Mouse (Mus musculus) heart, adult 8-10 months (tissue): Measurements from ENCODE around the gene Mucl3. TPM values are rescaled to one million over a fixed set of nuclear protein-coding genes. Genes with fewer than 3 reads are reported as not detected.

Experiments
- DNase-seq: peaks from one replicate; pipeline ENCODE4 v3.0.0; 2022; ENCODE audit warnings: low spot score
- total RNA-seq, 4 experiments: library from RNA; stranded (reverse); gene quantifications; 2 replicates each; pipeline ENCODE4 v1.2.4; 2022

The Mucl3 gene
- total RNA-seq, 4 experiments from 2014 or later: not detected

- peak; percentile 52 for DNase-seq
Observed at GRCm38 (mm10) chr17:35635699-35636111, 7.8 kb downstream of the Mucl3 start.

DNA sequence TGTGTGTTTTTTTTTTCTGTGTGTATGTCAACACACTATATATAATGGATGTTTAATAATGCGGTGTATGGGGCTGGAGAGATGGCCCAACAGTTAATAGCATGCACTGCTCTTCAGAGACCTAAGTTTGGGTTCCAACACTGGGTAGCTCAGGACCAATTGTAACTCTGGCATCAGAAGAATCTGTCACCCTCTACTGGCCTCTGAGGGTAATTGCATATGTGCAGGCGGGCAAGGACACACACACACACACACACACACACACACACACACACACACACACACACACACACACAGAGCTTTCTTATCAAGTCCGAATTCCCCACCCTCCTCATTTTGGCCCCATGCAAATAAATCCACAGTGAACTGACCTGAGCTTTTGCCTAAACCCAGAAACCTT lies 8.3 kb downstream of the Mucl3 start:
- no peak for DNase-seq

GRCm38 (mm10) chr17:35633992-35634391 lies 9.5 kb downstream of the Mucl3 start:
- no peak for DNase-seq

- no peak for DNase-seq
Observed at GRCm38 (mm10) chr17:35626537-35626936, 17.0 kb downstream of the Mucl3 start, which contains the start of gene Gm9573. Gene Gm9573, minus strand, starts transcription at chr17:35626637.

- no peak for DNase-seq
Observed at GRCm38 (mm10) chr17:35617127-35617526, 26.4 kb downstream of the Mucl3 start.

DNA sequence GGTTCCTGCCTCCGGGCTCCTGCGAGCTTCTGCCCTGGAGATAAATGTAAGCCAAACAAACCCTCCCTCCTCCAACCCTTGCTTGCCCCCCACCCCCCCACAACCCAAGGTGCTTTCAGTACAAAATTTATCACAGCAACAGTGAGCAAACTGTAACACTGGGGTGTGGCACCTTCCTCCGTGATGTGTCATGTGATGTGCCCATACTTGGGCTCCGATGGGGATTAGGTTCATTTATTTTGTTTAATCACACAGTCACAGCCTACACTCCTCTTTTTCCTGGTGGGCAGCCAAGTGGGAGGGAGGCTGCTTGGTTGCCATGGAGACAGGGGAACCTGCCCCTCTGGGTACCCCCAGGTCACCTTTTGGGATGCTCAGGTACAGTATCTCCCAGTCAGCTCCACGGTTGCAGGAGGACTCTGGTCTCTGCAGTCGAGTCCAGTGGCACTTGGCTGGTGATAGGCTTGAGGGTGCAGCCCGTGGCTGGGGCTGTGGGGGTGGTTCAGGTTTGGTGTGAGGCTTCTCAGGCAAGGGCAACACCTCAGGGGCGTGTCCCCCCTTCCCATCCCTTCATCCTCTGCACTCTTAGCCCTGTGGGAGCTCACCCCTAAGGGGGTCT lies 41.6 kb downstream of the Mucl3 start:
- no peak for DNase-seq

GRCm38 (mm10) chr17:35601249-35601648 lies 42.2 kb downstream of the Mucl3 start, which contains the start of gene Sfta2:
Gene Sfta2, plus strand, starts transcription at chr17:35601549.
- no peak for DNase-seq

DNA sequence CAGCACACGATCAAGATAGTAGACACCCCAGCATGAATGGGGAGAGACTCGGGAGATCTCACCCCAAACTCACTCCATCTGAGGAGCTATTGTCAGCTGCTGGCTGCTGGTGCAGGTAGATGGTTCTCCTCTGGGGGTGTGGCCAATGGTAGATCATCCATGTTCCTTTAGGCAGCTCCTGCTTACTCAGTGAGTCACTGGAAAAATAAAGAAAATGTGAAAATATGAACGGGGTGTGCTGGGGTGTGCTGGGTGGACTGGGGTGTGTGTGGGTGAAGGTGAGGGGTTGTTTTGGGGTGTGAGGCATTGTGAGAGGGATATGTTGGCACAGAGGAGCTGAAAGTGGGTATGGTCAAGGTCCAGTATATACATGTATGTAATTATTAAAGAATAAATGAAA lies 46.1 kb downstream of the Mucl3 start:
- no peak for DNase-seq

DNA sequence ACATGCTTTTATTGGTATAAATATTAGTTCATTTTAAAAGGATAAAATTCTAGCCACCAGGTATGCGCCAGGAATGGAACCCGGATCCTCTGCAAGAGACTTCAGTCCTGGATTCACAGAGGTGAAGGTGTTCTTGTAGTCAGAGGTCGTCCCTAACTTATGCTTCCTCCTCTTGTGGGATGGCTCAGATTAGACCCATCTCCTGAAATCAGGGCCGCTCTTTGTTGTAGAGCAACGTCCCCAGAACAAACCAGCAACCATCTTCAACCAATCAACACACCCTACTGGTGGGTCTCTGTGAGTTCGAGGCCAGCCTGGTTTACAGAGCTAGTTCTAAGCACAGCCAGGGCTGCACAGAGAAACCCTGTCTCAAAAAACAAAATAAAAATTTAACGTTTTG lies 49.0 kb downstream of the Mucl3 start:
- no peak for DNase-seq

GRCm38 (mm10) chr17:35593786-35594185 lies 49.7 kb downstream of the Mucl3 start:
- no peak for DNase-seq

DNA sequence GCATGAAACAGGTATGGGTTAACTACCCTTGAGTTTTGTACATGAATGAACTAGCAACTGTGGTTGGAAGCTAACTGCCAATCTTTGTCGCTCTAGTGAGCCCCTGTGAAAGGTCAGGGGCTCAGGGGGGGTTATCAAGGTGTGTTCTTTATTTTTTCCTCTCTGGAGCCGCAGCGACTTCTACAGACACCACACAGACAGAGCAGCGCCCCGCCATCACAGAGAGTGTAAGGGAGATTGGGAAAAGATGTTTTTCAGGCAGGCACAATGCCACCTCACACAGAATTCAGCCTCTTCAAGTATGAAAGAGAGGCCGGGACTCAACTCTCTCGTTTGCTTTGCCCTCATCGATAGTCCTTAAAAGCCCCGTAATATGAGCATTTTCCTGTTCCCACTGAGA lies 51.4 kb downstream of the Mucl3 start:
- no peak for DNase-seq

DNA sequence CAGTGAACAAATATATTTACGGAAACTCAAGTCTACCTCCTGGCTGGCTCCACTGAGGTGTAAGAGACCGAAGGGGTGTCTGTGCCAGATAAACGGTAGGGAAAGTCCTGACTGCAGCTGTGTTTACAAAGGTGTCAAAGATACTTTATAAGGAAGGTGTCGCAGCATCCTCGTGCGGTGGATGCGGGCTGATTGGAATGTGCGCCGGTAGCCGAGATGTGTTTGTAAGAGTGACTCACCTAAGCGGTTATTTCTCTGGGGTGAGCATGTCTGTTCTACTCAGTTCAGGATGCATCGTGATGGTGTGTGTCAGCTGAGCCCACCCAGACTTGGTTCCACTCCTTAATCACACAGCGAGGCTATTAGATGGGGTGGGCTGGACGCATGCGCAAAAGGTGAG lies 51.8 kb downstream of the Mucl3 start:
- DNase-seq: no peak

- DNase-seq: no peak
Observed at GRCm38 (mm10) chr17:35591219-35591578, 52.3 kb downstream of the Mucl3 start.

DNA sequence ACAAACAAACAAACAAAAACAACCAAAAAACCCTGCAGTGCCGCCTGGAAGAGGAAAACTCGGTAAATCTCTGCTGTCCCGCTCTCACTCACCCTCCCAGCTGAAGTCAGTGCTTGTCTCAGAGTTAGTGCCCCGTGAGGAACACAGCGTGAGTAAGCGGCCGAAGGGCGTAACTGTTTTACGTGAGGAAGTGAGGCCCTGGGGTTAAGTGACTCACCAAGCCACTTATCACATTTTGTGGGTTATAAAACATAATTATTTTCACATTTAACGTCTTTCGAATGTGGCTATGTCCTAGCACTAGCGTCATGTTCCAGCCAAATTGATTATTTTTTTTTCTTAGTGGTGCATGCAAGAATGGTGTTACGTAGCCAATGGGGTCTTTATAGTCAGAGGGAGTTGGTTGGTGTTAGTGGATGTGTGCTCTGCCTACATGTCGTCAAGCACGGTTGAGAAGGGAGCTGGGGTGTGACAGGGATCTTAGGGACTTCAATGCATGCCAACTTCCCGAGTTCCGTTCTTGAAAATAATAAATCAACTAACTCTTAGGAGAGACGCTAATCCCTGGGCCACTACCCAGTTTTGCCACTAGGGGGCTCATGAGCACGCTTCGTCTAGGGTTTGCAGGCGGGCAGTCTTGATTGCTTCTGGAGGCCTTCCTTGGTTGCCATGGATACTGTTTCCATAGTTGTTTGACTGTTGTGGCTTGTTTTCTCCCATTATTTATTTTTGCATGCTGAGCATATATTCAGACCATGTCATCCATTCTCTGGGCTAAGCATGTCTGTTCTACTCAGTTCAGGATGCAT lies 52.9 kb downstream of the Mucl3 start:
- peak; percentile 51 for DNase-seq

DNA sequence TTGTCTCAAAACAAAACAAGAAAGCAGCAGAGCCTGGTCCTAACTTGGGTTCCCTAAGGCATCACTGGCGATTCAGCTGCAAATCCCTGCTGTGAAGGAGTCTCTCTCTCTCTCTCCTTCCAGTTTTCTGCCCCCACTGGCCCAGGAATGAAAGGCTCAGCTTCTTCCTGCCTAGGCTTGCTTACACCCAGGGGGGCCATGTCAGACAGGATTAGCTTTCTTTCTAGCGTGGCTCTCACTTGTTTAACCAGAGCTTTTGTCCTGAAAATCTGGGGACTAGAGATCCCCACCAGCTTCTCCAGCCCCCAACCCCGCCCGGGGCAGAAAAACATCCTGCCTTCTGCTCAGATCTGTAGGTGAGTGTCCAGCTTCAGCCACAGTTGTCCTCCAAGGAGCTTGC lies 55.1 kb downstream of the Mucl3 start:
- DNase-seq: no peak

GRCm38 (mm10) chr17:35587291-35587690 lies 56.2 kb downstream of the Mucl3 start:
- DNase-seq: no peak

Other genes with a start within 250 kb of the Mucl3 start
- gene H2-Q6, start 218.8 kb downstream of the Mucl3 start, total RNA-seq: 1 to 10 TPM; 3.8 to 8.0 (median 4.4) TPM
- gene H2-Q7, start 204.5 kb downstream of the Mucl3 start, total RNA-seq: 1 to 10 TPM; 2.5 to 4.7 (median 3.2) TPM
- gene H2-Q10, start 173.6 kb downstream of the Mucl3 start, total RNA-seq: under 1 TPM; 0.38 to 0.59 (median 0.39) TPM
- gene Pou5f1, start 137.7 kb downstream of the Mucl3 start, total RNA-seq: not detected
- 1 to 10 TPM; 2.1 to 3.3 (median 2.4) TPM for gene Tcf19, start 126.9 kb downstream of the Mucl3 start, total RNA-seq
- 1 to 10 TPM; 2.0 to 3.9 (median 2.4) TPM for gene Cchcr1, start 126.6 kb downstream of the Mucl3 start, total RNA-seq
- not detected for gene Psors1c2, start 110.5 kb downstream of the Mucl3 start, total RNA-seq
- gene Cdsn, start 91.6 kb downstream of the Mucl3 start, total RNA-seq: under 1 TPM; 0.14 to 0.37 (median 0.27) TPM
- not detected for gene 2300002M23Rik, start 76.2 kb downstream of the Mucl3 start, total RNA-seq
- not detected for gene Sfta2, start 42.1 kb downstream of the Mucl3 start, total RNA-seq
- gene Gm9573, start 17.1 kb downstream of the Mucl3 start, total RNA-seq: not detected
- 10 to 100 TPM; 30.4 to 34.9 (median 31.8) TPM for gene Vars2, start 23.9 kb upstream of the Mucl3 start, total RNA-seq
- 10 to 100 TPM; 18.4 to 22.2 (median 21.2) TPM for gene Gtf2h4, start 30.0 kb upstream of the Mucl3 start, total RNA-seq
- gene Ddr1, start 60.9 kb upstream of the Mucl3 start, total RNA-seq: 10 to 100 TPM; 23.8 to 30.0 (median 29.5) TPM
- 10 to 100 TPM; 31.3 to 64.3 (median 38.9) TPM for gene Ier3, start 178.0 kb upstream of the Mucl3 start, total RNA-seq
- gene Flot1, start 179.5 kb upstream of the Mucl3 start, total RNA-seq: 100 to 1,000 TPM; 154 to 174 (median 157) TPM
- 10 to 100 TPM; 65.2 to 94.6 (median 72.1) TPM for gene Tubb5, start 194.6 kb upstream of the Mucl3 start, total RNA-seq
- 10 to 100 TPM; 11.5 to 12.8 (median 12.0) TPM for gene Mdc1, start 197.8 kb upstream of the Mucl3 start, total RNA-seq
- gene Nrm, start 217.6 kb upstream of the Mucl3 start, total RNA-seq: 1 to 10 TPM; 1.7 to 2.9 (median 1.8) TPM
- 10 to 100 TPM; 10.5 to 13.5 (median 11.8) TPM for gene Ppp1r18, start 221.9 kb upstream of the Mucl3 start, total RNA-seq
- gene Dhx16, start 236.1 kb upstream of the Mucl3 start, total RNA-seq: 10 to 100 TPM; 18.7 to 20.8 (median 20.1) TPM